Mouse (Mus musculus): Measurements from ENCODE around the gene Zbtb20.

GRCm38 (mm10) chr16:43069666-43070295 lies 194.1 kb downstream of the Zbtb20 start:
- no peak for TF ChIP-seq CTCF (IDR thresholded peaks at IDR 0.05; ENCODE audit: low read depth)
- TF ChIP-seq EP300 (IDR thresholded peaks at IDR 0.05; ENCODE audit: low read depth): no peak

Data from liver, embryonic 14.5 days (tissue).